Mouse (Mus musculus) heart, adult 8-10 months (tissue): ENCODE measurements around the gene Camk2d. TPM values are rescaled to one million over a fixed set of nuclear protein-coding genes. Genes with fewer than 3 reads are reported as not detected.

Experiments
- DNase-seq: peaks from one replicate; pipeline ENCODE4 v3.0.0; 2022; ENCODE audit warnings: low spot score
- total RNA-seq, 4 experiments: library from RNA; stranded (reverse); gene quantifications; 2 replicates each; pipeline ENCODE4 v1.2.4; 2022

Camk2d gene
- total RNA-seq, 4 experiments from 2014 or later: 135 to 156 (median 140) TPM

GRCm38 (mm10) chr3:126690627-126691505 lies 94.8 kb downstream of the Camk2d start:
- no peak for DNase-seq

- DNase-seq: no peak
Observed at GRCm38 (mm10) chr3:126691565-126691964, 95.5 kb downstream of the Camk2d start.

- DNase-seq: no peak
Observed at GRCm38 (mm10) chr3:126692797-126693196, 96.7 kb downstream of the Camk2d start.

DNA sequence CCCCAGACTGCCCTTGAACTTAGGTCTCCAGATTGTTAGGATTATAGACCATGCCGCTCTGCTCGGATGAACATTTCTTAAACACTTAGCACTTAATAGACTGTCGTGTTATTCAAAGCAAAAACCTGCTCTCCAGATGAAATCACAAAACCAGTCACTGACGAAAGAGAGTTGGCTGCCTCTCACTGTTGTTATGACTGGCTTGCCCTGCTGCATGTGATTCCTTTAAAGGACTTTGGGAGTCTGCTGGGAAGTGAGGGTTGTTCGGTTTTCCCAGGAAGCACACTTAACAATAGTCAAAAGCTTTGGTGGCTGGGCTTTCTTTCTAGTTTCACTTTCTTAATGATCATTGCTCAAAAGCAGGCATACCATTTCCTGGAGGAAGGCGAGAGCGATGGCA lies 97.2 kb downstream of the Camk2d start:
- peak; percentile 79 for DNase-seq

- DNase-seq: peak; percentile 78
Observed at GRCm38 (mm10) chr3:126695456-126696293, 99.6 kb downstream of the Camk2d start.

- DNase-seq: no peak
Observed at GRCm38 (mm10) chr3:126696620-126697019, 100.5 kb downstream of the Camk2d start.

GRCm38 (mm10) chr3:126699740-126700139 lies 103.6 kb downstream of the Camk2d start:
- DNase-seq: no peak

- DNase-seq: no peak
Observed at GRCm38 (mm10) chr3:126701067-126701466, 105.0 kb downstream of the Camk2d start.

DNA sequence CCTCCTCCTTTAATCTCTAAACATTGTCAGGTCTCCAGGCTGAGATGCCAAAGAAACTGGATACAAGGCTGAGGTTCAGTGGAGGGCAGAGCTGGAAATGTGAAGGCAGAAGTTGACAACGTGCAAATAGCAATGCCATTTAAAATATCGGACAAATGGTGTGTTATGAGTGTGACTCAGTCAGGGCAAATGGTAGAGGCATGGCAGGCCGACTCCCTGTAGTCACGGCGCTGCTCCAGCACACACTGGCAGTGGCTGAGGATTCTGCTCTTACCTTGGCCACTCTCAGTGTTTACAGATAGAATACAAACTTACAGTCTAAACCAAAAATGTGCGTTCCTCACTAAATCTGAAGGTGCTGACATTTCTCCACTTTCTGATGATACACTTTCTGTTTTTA lies 105.5 kb downstream of the Camk2d start:
- no peak for DNase-seq

DNA sequence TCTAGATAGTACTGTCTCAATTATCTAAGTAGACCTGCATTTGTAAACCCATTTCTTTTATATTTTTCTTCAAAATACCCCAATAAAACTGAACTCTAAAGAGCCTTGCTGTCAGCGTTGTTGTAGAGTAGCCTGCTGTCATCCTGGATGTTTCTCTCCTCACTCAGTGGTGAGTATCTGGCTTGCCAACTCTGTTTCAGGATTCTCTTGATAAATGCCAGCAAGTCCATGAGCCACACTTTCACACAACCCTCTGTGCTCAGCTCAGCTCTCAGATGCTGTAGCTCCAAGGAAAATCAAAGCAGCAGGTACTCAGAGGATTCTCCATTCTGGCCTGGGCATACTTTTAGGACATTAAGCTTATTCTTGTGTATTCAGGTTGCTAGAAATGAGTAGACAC lies 109.4 kb downstream of the Camk2d start:
- DNase-seq: no peak

DNA sequence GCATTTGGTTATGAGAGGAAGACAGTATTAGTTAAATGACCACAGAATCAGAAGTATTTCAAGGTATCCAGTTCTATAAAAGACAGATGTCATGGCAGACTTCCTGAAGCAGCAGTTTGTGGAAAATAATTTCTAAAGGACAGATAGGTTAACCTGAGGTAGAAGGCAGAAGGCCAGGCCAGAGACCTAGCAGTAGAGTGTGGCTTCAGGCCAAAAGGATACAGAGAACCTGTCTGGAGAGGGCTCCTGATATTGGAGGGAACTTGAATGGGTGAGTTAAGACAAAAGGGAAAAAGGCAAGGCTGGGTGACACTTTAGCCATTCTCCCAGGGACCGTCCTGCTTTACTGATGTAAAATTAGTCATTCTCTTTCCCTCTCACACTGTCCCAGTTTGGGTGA lies 118.2 kb downstream of the Camk2d start:
- no peak for DNase-seq

GRCm38 (mm10) chr3:126723021-126723449 lies 126.9 kb downstream of the Camk2d start:
- no peak for DNase-seq

DNA sequence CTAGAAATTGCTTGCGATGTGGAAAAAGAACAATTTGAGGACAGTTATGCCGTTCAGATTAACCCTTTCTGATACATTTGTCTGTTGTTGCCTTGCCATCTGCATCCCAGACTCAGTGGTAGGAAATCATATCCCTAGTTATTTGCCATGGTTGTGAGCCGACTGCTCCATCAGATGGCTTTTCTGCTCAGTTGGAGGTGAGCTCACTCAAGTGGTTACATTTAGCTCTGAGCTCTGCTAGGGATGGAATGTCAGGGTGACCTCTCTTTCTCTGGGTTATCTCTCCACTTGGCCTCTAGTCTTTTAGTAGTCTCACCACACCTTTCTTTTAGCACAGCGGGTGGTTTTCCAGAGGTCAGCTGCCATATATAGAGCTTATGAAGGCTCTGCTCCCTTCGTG lies 127.4 kb downstream of the Camk2d start:
- peak; percentile 21 for DNase-seq

- DNase-seq: no peak
Observed at GRCm38 (mm10) chr3:126725647-126726046, 129.5 kb downstream of the Camk2d start.

- DNase-seq: no peak
Observed at GRCm38 (mm10) chr3:126727387-126727786, 131.3 kb downstream of the Camk2d start.

DNA sequence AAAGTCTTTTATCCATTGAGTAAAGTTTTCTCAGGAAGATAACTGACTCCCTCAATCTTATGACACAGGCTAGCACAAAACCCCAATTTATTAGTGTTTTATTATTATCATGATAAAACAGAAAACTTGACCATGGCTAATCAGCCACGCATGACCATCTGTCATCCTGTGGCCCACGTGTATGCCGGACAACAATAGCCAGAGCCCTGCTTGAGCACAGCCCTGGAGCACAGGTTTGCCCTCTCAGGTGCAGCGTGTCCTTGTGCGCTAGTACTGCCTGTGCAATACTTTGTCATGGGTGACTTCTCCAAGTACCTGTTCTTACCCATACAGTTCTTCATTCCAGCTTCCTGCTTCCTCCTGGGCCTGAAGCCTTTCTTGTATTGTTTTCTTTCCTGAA lies 134.3 kb downstream of the Camk2d start:
- DNase-seq: no peak

DNA sequence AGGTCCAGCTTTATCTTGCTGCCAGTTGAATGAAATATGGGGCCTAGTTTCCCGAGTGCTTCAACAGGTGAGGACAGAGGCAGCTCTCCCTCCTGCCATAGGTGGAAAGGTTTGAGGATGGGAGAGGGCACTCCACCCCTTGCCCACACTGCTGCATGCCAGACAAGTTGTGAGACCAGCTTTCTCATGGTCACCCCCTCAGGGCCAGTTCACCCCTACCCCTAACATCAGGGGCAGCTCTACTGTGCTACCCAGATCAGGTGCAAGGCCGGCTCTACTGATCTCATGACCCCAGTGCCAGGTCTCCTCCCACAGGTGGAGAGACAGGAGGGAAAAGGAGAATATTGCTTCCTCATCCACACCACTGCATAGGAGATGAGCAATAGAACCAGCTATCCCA lies 136.2 kb downstream of the Camk2d start:
- DNase-seq: no peak

DNA sequence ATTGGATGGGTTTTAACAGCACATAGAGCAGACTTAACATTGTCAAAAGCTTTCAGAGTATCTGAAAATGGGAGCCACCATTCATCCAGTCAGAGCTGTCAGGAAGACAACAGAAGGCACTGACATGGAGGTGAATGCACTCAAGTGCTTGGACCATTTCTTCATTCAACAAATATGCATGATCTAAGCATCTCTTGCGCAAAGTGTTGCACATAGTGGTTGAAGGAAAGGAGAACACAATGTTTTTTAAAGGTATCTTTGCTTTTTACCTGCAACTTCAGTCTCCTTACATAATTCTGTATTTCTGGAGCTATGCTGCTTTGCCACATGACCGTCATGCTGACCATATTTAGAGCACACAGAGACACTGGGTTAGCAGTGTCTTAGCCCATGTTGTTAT lies 138.4 kb downstream of the Camk2d start:
- no peak for DNase-seq

DNA sequence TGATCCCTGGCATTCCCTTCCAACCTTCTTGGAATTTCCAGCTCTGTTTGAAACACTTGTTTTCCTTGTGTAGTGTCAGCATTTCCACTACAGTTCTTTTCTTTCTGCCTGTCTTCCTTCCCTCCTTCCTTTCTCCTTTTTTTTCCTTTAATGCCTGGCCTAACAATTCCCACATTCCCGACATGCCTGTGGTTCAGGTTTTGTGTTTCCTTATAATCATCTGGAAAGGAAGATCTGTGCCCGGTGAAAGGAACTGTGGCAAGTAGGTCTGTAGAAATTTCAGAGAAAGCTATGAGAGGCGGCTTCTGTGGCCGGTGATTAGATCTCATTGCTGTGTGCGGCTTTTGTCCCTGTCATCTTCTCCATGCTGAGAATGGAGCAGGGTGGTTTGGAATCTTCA lies 139.1 kb downstream of the Camk2d start:
- DNase-seq: no peak

DNA sequence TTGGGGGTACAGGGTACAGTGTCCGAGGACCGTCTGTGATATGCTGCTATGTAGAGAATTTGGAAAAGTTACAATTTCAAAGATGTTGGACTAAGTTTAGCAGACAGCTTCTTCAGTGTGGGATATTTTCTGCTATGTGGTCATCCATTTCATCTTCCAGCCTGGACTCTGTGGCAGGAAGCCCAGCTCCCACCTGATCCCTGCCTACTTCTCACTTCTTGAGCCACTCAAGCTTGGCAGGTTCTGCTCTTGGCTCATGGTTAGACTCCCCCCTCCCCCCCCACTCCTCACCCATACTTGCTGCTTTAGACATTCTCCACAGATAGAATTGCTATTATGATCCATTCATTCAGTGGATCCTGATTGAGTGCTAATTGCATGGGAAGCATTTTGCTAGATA lies 141.0 kb downstream of the Camk2d start:
- DNase-seq: peak; percentile 57

DNA sequence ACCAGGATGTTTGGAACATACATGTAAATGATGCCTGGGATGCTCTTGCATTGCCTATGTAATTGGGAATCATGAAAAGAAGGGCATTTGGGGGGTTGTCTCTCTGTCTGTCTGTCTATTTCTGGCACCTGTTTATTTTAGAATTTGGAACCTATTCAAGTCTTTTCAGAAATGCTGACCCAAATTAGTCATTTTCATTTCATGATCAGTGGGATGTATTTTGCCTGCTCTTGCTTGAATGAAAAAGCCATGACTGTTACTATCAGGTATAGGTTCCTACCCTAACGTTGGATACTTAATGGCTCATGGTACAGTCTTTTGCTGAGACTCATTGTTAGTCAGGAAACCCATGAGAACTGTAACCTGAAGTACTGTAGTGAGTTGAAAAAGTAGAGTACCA lies 144.0 kb downstream of the Camk2d start:
- DNase-seq: no peak

DNA sequence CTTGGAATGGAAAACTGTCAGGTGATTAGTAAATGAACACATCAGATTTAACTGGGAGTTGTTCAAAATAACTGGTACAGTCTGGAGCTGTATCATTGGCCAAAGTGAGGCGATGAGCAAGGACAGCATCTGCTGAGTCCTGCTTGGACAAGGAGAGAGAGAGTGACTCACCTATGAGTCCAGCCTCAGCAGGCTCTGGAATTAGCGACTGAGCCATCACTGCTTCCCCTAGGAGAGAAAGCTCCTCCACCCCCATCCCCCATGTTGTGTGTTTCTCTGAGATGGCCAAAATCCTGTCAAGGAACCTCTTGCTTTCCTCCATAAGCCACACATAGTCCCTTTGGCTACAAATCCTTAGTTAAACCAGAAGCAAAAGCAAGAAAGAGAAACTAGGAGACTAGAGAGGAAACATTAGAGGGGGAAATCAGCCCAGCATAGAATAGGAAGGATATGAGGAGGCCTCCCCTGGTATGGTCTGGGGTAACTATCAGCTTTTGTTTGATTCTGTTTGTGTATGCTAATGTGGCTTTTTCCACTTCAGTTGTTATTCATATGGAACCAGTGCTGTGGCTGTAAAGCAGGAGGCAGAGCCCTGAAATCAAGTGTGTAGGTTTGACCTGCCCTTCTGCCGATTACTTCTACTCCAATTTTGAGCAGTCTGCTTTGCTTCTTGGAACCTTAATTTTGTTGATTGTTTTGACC lies 148.5 kb downstream of the Camk2d start:
- no peak for DNase-seq
